Mouse (Mus musculus): ENCODE measurements around the gene Gemin2. TPM values are rescaled to one million over a fixed set of nuclear protein-coding genes. Genes with fewer than 3 reads are reported as not detected.

Gemin2 gene
- polyA plus RNA-seq, 1 experiment from 2014 or later: 15.7 TPM

DNA sequence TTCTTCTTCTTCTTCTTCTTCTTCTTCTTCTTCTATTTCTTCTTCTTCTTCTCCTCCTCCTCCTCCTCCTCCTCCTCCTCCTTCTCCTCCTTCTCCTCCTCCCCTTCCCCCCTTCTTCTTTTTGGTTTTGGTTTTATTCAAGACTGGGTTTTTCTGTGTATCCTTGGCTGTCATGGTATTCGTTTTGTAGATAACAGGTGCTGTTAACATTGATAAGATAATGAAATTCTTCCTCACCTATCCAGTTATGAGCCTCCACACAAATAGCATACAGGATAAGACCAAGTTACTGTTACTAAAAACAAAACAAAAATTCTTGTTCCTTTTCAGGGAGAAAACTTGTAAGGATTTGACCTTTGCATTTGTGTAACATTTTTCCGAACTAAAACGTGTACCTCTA is 52.6 kb downstream of the Gemin2 start:
- H3K9me3 ChIP-seq (replicated peaks; ENCODE audit: control insufficient read depth, low read length): no peaks in the 10 kb centered on the region
- peak overlapping the region; percentile 81 for H3K27ac ChIP-seq (ENCODE audit: low read length)
- ATAC-seq (ENCODE audit: low read depth): no peak
- no peaks in the 10 kb centered on the region for H3K27me3 ChIP-seq (ENCODE audit: control insufficient read depth, insufficient read depth, low read depth, low read length)
- peak overlapping the region; percentile 84 for H3K4me2 ChIP-seq (ENCODE audit: low read depth, low read length)
- peaks cover 10% of the 10 kb centered on the region for H3K4me1 ChIP-seq (ENCODE audit: control insufficient read depth, low read depth, low read length)
- peaks cover 20% of the 10 kb centered on the region for H3K36me3 ChIP-seq (ENCODE audit: control insufficient read depth, insufficient read depth)
- 40% methylated on average over 3 of the region's 3 CpGs for WGBS (ENCODE audit: insufficient replicate concordance)
- peak overlapping the region; percentile 97 for H3K4me3 ChIP-seq (ENCODE audit: low read depth, low read length)
- peak overlapping the region; percentile 71 for H3K9ac ChIP-seq (ENCODE audit: low read depth, low read length)

DNA sequence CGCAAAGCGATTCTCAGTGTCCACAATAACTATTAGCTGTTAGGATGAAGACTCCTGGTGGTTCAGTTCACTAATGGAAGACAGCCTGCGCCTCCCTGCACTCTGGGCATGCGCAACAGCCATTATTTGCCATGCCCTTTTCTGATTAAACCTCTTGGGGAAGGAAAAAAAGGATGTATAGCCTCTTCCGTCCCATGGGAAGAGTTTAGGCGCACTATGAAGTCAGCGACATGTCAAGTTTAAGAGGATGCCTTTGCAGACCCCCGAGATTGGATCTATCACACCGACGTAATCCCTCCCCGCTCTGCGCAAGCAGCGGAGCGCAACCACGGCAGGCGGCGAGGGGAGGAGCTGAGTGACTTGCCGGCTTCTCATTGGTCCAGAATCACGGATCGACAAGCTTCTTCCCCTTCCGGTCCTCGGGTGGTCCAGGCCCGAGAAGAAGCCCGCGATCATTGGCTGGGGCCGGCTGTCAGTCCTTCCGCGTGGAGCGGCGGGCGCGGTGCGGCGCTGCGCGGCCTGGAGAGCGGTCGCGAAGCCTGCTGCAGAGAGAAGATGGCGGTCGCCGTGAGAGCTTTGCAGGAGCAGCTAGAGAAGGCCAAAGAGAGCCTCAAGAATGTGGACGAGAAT is 53.4 kb downstream of the Gemin2 start, which contains the start of gene Pnn:
Gene Pnn, plus strand, starts transcription at position 437 of the 630 bp plus-strand sequence.
- Histone ChIP-seq H3K27me3 (ENCODE audit: control insufficient read depth, insufficient read depth, low read depth, low read length) (no peaks in the 10 kb centered on the region), H3K4me3 (ENCODE audit: low read depth, low read length) (peak within 1 kb of the TSS; percentile 97), H3K4me1 (ENCODE audit: control insufficient read depth, low read depth, low read length) (peaks cover 10% of the 10 kb centered on the region), H3K36me3 (ENCODE audit: control insufficient read depth, insufficient read depth) (peaks cover 27% of the 10 kb centered on the region), H3K4me2 (ENCODE audit: low read depth, low read length) (peak within 1 kb of the TSS; percentile 92), H3K9ac (ENCODE audit: low read depth, low read length) (peak within 1 kb of the TSS; percentile 98), H3K27ac (ENCODE audit: low read length) (peak within 1 kb of the TSS; percentile 81), H3K9me3 (replicated peaks; ENCODE audit: control insufficient read depth, low read length) (no peaks in the 10 kb centered on the region)
- ATAC-seq (ENCODE audit: low read depth): peak; percentile 99
- under 1% methylated on average over 43 of the region's 43 CpGs for WGBS (ENCODE audit: insufficient replicate concordance)

DNA sequence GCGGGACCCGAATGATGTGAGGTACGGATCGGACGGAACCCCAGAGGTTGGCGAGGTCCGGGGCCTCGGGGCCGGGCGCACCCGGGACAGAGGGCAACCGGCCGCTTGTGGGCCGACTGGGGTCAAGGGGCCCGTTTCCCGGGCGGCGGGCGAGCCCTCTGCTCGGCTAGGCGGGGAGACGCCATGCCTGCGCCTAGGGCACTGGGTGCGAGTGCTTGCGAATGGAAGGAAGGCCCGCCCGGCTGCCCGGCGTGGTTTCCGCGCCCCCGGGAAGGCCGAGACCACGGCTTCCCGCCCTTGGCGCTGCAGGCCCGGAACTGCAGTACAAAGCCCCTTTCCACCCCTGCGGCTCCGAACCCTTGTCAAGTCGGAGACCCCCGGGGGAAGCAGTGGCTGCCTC is 53.9 kb downstream of the Gemin2 start:
- Histone ChIP-seq H3K36me3 (ENCODE audit: control insufficient read depth, insufficient read depth) (peaks cover 32% of the 10 kb centered on the region), H3K4me3 (ENCODE audit: low read depth, low read length) (peak overlapping the region; percentile 97), H3K9me3 (replicated peaks; ENCODE audit: control insufficient read depth, low read length) (no peaks in the 10 kb centered on the region), H3K4me2 (ENCODE audit: low read depth, low read length) (peak overlapping the region; percentile 92), H3K4me1 (ENCODE audit: control insufficient read depth, low read depth, low read length) (peaks cover 10% of the 10 kb centered on the region), H3K9ac (ENCODE audit: low read depth, low read length) (peak overlapping the region; percentile 98), H3K27ac (ENCODE audit: low read length) (peak overlapping the region; percentile 76), H3K27me3 (ENCODE audit: control insufficient read depth, insufficient read depth, low read depth, low read length) (no peaks in the 10 kb centered on the region)
- peak; percentile 15 for ATAC-seq (ENCODE audit: low read depth)
- WGBS (ENCODE audit: insufficient replicate concordance): under 1% methylated on average over 32 of the region's 41 CpGs

DNA sequence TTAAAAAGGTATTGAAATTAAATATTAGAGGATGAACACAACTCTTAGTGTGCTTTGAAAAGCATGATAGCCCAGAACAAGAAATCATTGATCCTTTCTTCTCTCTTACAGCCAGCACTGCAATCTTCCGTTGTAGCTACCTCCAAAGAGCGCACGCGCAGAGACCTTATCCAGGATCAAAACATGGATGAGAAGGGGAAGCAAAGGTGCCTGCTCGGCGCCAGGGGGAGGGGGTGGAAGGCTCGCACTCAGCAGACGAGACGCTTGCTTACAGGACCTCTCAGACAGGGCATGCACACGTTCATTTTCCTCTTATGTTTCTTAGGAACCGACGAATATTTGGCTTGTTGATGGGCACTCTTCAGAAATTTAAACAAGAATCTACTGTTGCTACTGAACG is 55.6 kb downstream of the Gemin2 start:
- Histone ChIP-seq H3K4me1 (ENCODE audit: control insufficient read depth, low read depth, low read length) (peaks cover 10% of the 10 kb centered on the region), H3K36me3 (ENCODE audit: control insufficient read depth, insufficient read depth) (peaks cover 40% of the 10 kb centered on the region), H3K27ac (ENCODE audit: low read length) (no peak overlapping the region), H3K27me3 (ENCODE audit: control insufficient read depth, insufficient read depth, low read depth, low read length) (no peaks in the 10 kb centered on the region), H3K9me3 (replicated peaks; ENCODE audit: control insufficient read depth, low read length) (no peaks in the 10 kb centered on the region), H3K4me2 (ENCODE audit: low read depth, low read length) (no peak overlapping the region), H3K9ac (ENCODE audit: low read depth, low read length) (no peak overlapping the region), H3K4me3 (ENCODE audit: low read depth, low read length) (no peak overlapping the region)
- 85% methylated on average over 13 of the region's 13 CpGs for WGBS (ENCODE audit: insufficient replicate concordance)
- no peak for ATAC-seq (ENCODE audit: low read depth)

DNA sequence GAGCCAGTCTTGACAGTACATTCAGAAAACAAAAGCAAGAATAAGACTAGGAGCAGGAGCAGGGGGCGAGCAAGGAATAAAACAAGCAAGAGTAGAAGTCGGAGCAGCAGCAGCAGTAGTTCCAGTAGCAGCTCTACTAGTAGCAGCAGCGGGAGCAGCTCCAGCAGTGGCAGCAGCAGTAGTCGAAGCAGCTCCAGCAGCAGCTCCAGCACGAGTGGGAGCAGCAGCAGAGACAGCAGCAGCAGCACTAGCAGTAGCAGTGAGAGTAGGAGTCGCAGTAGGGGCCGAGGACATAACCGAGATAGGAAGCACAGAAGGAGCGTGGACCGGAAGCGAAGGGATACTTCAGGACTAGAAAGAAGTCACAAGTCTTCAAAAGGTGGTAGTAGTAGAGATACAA is 59.1 kb downstream of the Gemin2 start:
- Histone ChIP-seq H3K27me3 (ENCODE audit: control insufficient read depth, insufficient read depth, low read depth, low read length) (no peaks in the 10 kb centered on the region), H3K36me3 (ENCODE audit: control insufficient read depth, insufficient read depth) (peaks cover 40% of the 10 kb centered on the region), H3K9me3 (replicated peaks; ENCODE audit: control insufficient read depth, low read length) (no peaks in the 10 kb centered on the region), H3K9ac (ENCODE audit: low read depth, low read length) (no peak overlapping the region), H3K4me1 (ENCODE audit: control insufficient read depth, low read depth, low read length) (peaks cover 4% of the 10 kb centered on the region), H3K27ac (ENCODE audit: low read length) (no peak overlapping the region), H3K4me3 (ENCODE audit: low read depth, low read length) (no peak overlapping the region), H3K4me2 (ENCODE audit: low read depth, low read length) (no peak overlapping the region)
- no peak for ATAC-seq (ENCODE audit: low read depth)
- WGBS (ENCODE audit: insufficient replicate concordance): 86% methylated on average over 11 of the region's 11 CpGs

DNA sequence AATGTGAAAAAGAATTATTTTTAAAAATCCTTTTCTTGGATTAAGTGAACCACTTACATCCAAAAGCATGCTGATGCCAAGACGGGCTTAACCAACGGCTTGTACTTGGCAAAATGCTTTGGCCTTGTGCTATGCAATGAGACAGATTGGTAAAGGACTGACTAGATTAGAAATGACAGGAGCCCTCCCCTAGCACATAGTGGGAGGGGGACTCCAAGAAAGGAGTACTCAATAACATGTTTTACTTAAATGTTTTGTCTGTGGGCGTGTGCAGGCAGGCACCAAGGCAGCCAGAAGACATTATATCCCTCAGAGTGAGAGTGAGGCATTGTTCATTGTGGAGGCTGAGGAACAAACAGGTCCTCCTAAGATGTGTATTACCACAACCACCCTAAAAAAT is 60.9 kb downstream of the Gemin2 start:
- Histone ChIP-seq H3K27me3 (ENCODE audit: control insufficient read depth, insufficient read depth, low read depth, low read length) (no peaks in the 10 kb centered on the region), H3K4me3 (ENCODE audit: low read depth, low read length) (no peak overlapping the region), H3K36me3 (ENCODE audit: control insufficient read depth, insufficient read depth) (peaks cover 33% of the 10 kb centered on the region), H3K9ac (ENCODE audit: low read depth, low read length) (no peak overlapping the region), H3K27ac (ENCODE audit: low read length) (no peak overlapping the region), H3K4me2 (ENCODE audit: low read depth, low read length) (no peak overlapping the region), H3K9me3 (replicated peaks; ENCODE audit: control insufficient read depth, low read length) (no peaks in the 10 kb centered on the region), H3K4me1 (ENCODE audit: control insufficient read depth, low read depth, low read length) (no peaks in the 10 kb centered on the region)
- 81% methylated on average over 3 of the region's 3 CpGs for WGBS (ENCODE audit: insufficient replicate concordance)
- ATAC-seq (ENCODE audit: low read depth): no peak

DNA sequence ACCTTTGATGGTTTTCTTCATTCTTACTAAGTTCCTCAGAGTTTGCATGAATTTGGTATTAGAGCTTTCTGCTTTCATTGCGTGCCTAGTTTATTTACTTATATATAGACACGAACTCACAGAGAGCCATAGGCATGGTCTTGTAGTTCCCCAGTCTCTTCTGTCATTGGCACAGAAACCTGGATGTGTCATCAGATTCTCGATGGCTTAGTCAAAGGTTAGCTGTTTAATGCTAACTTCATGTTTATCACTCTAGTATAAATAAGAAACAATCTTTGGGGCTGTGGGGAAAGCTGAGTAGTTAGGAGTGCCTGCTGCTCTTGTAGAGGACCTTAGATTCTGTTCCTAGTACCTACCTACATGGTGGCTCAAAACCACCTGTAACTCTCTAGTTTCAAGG is 63.8 kb downstream of the Gemin2 start:
- H3K27me3 ChIP-seq (ENCODE audit: control insufficient read depth, insufficient read depth, low read depth, low read length): no peaks in the 10 kb centered on the region
- H3K9me3 ChIP-seq (replicated peaks; ENCODE audit: control insufficient read depth, low read length): no peaks in the 10 kb centered on the region
- peaks cover 9% of the 10 kb centered on the region for H3K36me3 ChIP-seq (ENCODE audit: control insufficient read depth, insufficient read depth)
- no peaks in the 10 kb centered on the region for H3K4me1 ChIP-seq (ENCODE audit: control insufficient read depth, low read depth, low read length)
- no peak overlapping the region for H3K4me3 ChIP-seq (ENCODE audit: low read depth, low read length)
- no peak overlapping the region for H3K4me2 ChIP-seq (ENCODE audit: low read depth, low read length)
- H3K9ac ChIP-seq (ENCODE audit: low read depth, low read length): no peak overlapping the region
- no peak for ATAC-seq (ENCODE audit: low read depth)
- H3K27ac ChIP-seq (ENCODE audit: low read length): no peak overlapping the region
- WGBS (ENCODE audit: insufficient replicate concordance): 70% methylated on average over 3 of the region's 3 CpGs

DNA sequence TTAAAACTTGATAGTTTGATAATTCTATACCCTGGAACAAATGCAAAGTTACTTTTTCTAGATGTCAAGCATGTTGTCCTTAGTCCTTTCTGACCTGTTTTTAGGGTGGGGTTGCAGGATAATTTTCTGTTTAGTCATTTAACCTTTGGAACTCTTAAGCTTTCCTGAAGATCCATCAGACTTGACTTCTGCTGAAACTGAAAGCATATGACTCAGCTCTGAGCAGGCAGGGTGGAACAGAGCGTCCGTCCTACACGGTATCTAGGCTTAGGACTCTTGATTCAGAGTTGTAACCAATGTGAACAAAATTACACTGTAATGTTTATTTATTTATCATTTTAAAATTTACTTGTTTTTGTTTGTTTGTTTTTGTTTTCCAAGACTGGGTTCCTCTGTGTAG is 64.7 kb downstream of the Gemin2 start:
- Histone ChIP-seq H3K4me2 (ENCODE audit: low read depth, low read length) (no peak overlapping the region), H3K4me1 (ENCODE audit: control insufficient read depth, low read depth, low read length) (no peaks in the 10 kb centered on the region), H3K27me3 (ENCODE audit: control insufficient read depth, insufficient read depth, low read depth, low read length) (no peaks in the 10 kb centered on the region), H3K4me3 (ENCODE audit: low read depth, low read length) (no peak overlapping the region), H3K27ac (ENCODE audit: low read length) (no peak overlapping the region), H3K9me3 (replicated peaks; ENCODE audit: control insufficient read depth, low read length) (no peaks in the 10 kb centered on the region), H3K36me3 (ENCODE audit: control insufficient read depth, insufficient read depth) (peaks cover 2% of the 10 kb centered on the region; the same call in 1 of the 2 replicates), H3K9ac (ENCODE audit: low read depth, low read length) (no peak overlapping the region)
- ATAC-seq (ENCODE audit: low read depth): no peak
- WGBS (ENCODE audit: insufficient replicate concordance): 75% methylated on average over 3 of the region's 3 CpGs
